Mouse (Mus musculus) urinary bladder, postnatal 4 days (tissue): ENCODE measurements around the gene Rap1a.

Experiments used
- DNase-seq, 2 experiments: peaks; one replicate each; pipeline ENCODE4 v3.0.0; 2021 to 2022; ENCODE audit warnings: low spot score in 2 of 2

The Rap1a gene

DNA sequence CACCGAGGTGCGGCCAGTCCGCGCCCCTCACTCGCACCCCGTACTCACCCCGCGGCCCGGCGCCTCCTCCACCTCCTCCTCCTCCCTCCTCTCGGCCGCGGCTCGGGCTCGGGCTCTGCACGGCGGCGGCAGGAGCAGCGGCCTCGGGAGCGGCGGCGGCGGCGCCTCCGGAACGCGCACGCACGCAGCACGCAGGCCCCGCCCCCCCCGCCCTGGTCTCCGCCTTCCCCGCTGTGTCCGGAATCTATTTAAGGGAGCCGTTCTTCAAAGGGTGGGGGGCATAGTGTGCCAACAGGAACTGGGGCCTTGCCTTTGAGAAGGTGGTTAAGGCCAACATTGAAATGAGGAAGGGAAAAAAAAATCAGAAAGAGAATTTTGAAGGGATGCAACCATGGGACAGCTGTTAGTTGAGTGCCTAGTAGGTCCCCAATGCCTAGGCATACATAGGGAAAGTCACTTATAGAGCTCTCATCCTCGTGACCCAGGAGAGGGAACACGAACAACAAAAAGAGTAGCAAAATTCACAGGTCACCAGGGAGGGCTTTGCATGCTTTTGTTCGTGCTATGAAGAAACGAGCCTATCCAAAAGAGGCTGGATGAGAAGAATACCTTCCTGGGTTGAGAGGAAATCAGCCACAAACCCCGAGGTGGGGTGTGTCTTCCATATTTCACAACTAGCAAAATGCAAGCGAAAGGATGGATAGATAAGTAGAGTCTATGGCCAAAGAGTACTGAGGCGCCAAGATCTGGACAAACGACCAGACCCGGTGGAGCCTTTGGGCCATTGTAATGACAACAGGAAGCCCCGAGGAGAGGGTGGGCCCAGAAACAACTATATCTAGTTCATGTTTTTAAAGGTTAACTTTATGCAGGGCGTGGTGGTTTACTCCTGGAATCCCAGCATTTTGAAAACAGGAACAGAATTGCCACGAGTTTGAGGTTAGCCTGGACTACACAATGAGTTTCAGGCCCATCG is at the start of gene Rap1a:
Gene Rap1a (minus strand): TSS at position 146 of the 976 bp plus-strand sequence.
- peak; percentile 74 to 75 for DNase-seq

DNA sequence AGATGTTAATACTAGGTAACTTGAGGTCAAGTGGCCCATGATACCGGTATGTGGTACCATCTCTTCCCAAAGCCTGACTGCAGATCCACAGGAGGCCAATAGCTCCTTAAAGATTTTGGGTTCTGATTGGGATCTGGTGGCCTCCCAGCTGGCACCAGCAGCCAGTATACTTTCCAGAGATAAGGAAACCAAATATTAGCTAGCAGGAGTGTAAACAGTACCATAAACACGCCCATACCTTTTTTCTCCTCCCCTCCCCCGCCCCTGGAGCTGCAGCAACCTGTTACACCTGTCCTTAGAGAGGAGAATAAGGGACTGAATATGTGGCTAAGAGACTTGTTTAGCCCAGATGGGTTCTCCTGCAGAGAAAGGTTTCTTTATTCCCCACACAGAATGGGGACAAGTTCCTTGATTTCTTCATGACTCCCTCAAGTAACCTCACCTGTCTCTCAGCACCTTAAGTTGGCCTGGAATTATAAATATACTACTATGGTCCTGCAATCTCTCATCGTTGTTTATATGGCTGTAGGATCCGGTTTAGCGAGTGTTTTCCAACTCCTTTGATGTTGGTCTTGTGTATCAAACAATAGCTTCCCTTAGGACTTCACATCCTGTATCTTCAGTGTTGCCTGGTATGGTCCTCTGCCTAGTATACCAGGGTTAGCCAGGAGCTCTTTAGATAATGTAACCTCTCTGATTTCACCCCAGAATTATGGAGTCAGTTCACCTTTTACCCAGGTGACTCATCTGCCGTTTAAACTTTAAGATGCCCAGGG is 45.3 kb upstream of the Rap1a start:
- no peak for DNase-seq

GRCm38 (mm10) chr3:105839836-105840235 is 38.7 kb upstream of the Rap1a start:
- no peak for DNase-seq

- DNase-seq: no peak
These were observed 37.5 kb upstream of the Rap1a start for GRCm38 (mm10) chr3:105838655-105839054.

DNA sequence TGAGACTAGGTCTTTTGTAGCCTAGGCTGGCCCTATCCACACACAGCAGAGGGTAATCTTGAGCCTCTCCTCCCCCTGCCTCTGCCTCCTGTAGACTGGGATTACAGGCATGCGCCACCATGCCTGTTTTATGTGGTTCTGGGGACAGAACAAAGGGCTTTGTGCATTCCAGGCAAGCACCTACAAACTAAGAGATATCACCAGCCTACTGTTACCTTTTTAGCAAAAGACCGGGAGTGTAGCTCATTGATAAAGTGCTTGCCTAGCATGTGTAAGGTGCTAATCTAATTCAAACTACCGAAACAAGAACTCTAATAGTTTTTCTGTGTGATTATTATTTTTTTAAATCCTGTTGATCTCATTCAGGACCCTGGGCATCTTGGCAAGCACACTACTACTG is 35.7 kb upstream of the Rap1a start:
- DNase-seq: no peak

GRCm38 (mm10) chr3:105835875-105836274 is 34.7 kb upstream of the Rap1a start:
- no peak for DNase-seq

DNA sequence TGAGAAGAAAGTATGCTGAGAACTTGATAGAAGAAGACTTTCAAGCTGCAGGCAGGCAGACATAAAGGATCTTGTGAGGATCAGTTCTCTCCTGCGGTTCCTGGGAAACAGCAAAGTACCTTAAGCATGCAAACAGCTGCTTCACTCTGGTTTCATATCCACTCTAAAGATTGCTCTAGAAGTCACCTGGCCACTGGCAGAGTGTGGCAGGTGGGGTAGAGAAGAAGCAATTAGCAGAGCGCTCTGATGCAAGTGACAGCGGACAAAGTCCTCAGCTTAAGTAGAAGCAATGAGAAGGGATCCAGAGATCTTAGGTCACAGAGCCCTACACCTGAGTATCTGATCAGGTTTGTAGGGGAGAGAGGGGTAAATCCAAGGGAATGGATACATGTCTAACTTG is 30.4 kb upstream of the Rap1a start:
- no peak for DNase-seq

GRCm38 (mm10) chr3:105825501-105826161 is 24.5 kb upstream of the Rap1a start:
- no peak for DNase-seq

GRCm38 (mm10) chr3:105824704-105825103 is 23.6 kb upstream of the Rap1a start:
- DNase-seq: no peak

DNA sequence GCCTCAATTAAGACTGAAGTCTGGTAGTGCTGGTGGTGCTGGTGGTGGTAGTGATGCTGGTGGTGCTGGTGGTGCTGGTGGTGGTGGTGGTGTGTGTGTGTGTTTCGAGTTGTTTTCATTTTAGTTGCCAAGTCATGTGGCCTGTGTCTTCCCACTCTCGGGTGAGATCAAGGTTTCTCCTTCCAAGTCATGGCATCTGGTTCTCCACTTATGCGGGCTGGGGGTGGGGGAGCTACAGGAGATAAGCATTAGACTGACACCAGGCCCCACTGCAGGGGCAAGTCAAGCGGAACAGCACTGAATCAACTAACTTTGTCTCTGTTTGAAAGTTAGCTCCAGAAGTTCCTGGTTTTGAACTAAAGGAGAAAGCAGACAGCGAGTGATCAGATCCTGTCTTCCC is 23.0 kb upstream of the Rap1a start:
- no peak for DNase-seq

DNA sequence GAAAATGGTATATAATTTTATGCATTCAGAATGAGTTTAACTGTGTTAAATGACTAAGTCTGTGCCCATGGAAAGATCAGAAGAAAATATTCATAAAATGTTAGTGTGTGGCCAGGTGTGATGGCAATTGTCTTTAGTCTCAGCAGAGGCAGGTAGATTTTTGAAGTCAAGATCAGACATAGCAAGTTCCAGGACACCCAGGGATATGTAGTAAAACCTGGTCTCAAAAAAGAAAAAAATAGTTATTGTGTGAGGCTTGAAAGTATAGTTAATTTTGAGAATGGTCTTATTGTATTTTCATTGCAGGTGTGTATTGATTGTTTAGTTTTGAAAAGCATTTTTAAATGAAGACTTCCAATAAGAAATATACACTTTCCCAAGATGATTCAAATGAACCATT is 22.5 kb upstream of the Rap1a start:
- no peak for DNase-seq

DNA sequence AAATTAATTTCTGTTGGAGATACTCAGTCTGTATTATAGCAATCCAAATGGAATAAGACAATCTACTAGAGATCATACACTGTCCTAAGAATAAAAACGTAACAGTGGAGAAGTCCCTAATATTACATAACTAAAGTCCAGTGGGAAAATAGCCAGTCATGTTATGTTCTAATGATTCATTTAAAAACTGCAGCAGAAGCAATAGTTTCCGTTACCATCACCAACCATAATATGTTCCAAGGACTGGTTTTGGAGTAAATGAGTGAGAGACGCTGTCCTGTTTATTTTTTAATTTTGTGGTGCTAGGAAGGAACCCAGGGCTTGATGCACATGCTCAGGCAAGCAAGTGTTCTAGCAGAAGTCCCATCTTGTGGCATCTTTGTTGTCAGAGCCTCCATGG is 20.4 kb upstream of the Rap1a start:
- no peak for DNase-seq

- DNase-seq: no peak
These were observed 19.1 kb upstream of the Rap1a start for GRCm38 (mm10) chr3:105820272-105820671.

- no peak for DNase-seq
These were observed 17.2 kb upstream of the Rap1a start for GRCm38 (mm10) chr3:105818130-105819004.

- DNase-seq: no peak
These were observed 15.0 kb upstream of the Rap1a start for GRCm38 (mm10) chr3:105816089-105816488.

DNA sequence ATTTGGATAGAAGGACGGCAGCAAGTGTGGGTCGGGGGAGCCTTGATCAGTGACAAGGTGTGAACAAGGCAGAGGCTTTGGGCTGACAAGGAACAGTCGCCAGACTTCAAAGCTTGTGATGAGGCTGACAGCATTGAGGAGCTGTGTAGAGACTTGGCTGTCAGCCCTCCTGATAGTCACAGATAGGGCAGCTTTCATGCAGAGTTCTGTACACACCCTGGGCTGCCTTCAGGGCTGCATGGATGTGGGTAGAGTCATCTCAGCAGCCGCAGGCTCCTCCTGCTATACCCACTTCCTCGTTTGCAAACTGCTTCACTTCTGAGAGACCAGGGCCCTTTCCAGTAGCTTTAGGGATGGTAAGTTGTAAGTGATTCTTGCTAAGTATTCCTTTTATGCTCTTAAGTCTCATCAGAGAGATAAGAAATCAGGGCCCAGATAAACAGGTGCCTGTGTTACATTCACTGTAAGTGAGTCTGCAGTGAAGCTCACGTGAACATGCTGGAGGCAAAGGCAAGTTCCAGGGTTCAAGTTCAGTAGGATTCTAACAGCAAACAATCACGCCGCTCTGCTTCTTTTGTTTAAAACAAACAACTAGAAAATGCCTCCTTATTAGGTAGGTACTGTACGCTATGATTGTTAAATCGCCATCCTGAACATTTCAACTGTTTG is 14.2 kb upstream of the Rap1a start:
- no peak for DNase-seq

GRCm38 (mm10) chr3:105811146-105811545 is 10.0 kb upstream of the Rap1a start:
- no peak for DNase-seq

DNA sequence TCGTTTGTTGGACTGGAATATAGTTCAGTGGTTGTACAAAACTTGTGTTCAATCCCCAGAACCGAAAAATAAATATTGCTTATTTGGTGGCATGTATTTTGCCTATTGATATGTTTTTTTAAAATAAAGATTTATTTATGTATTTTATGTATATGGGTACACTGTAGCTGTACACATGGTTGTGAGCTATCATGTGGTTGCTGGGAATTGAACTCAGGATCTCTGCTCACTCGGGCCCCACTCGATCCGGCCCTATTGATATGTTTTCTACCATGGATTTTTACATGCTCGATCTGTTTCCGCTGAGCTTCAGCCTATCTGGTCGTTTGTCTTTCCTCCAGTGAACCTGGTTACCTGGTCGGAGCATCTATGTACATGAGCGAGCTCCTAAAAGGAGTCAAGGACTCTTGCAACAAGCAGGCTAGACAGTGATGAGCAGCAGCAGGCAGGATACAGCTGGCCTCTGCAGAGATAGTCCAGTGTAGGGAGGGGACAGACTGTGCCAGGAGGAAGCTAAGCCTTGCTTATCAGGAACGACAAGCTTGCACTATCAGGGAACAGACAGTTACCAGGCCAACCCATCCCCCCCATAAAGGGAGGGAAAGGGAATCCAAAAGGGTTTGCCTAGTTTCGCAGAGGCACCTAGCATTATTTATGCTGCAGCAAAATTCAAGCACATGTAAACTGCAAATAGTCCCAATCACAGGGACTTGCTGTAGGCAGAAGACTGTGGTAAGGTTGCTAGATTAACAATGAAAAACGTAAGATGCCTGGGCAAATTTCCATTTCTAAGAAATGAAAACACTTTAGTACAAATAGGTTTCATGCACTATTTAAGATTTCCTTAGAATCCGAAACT is 7.3 kb upstream of the Rap1a start:
- no peak for DNase-seq

- DNase-seq: no peak
These were observed 6.5 kb upstream of the Rap1a start for GRCm38 (mm10) chr3:105807672-105808071.
